18 mouse cellular contexts compared by ENCODE assay signal in genomic region chr9:86682844-86683243, GRCm38 (mm10). TPM values are rescaled to one million over a fixed set of nuclear protein-coding genes. Genes with fewer than 3 reads are reported as not detected.
DNase-seq lines count a peak whose midpoint lies in the region; ATAC-seq and TF ChIP-seq lines count a peak whose summit lies in the region.
"Had no signal": no experiment of that assay in that cellular context is flagged by ENCODE, and none has a peak within 500 bp of the region (broad histone marks: within the 10 kb centered on the region; RNA-seq: fewer than 3 reads in every experiment).

No protein-coding gene starts in this region.

- H3K4me3 ChIP-seq in forebrain, embryonic 13.5 days, result no peak overlapping the region
- H3K4me3 ChIP-seq in forebrain, embryonic 10.5 days, result no peak overlapping the region
- no peak overlapping the region for H3K4me3 ChIP-seq in limb, embryonic 12.5 days (replicated peaks)
- no peak overlapping the region for H3K4me3 ChIP-seq in limb, embryonic 10.5 days
- no peak overlapping the region for H3K4me3 ChIP-seq in hindbrain, embryonic 15.5 days
- H3K4me3 ChIP-seq in thymus, adult 2 months (ENCODE audit: control insufficient read depth, insufficient read depth, low read length), result no peak overlapping the region
- H3K4me3 ChIP-seq: erythroblast, embryonic 14.5 days; liver, embryonic 12.5 days; neural tube, embryonic 12.5 days had no signal

- H3K9me3 ChIP-seq in forebrain, embryonic 13.5 days (replicated peaks), result no peaks in the 10 kb centered on the region
- H3K9me3 ChIP-seq in forebrain, embryonic 10.5 days, result no peaks in the 10 kb centered on the region
- H3K9me3 ChIP-seq in limb, embryonic 12.5 days, result no peaks in the 10 kb centered on the region
- no peaks in the 10 kb centered on the region for H3K9me3 ChIP-seq in limb, embryonic 10.5 days (replicated peaks)
- no peaks in the 10 kb centered on the region for H3K9me3 ChIP-seq in hindbrain, embryonic 15.5 days
- H3K9me3 ChIP-seq: liver, embryonic 12.5 days; neural tube, embryonic 12.5 days had no signal

- H3K4me2 ChIP-seq in forebrain, embryonic 13.5 days, result no peak overlapping the region
- H3K4me2 ChIP-seq in limb, embryonic 12.5 days, result no peak overlapping the region
- H3K4me2 ChIP-seq in hindbrain, embryonic 15.5 days, result no peak overlapping the region
- H3K4me2 ChIP-seq: liver, embryonic 12.5 days; neural tube, embryonic 12.5 days had no signal

- TF ChIP-seq CTCF in thymus, adult 2 months (IDR thresholded peaks at IDR 0.05; ENCODE audit: borderline replicate concordance, control insufficient read depth, extremely low read depth, insufficient read depth, low read length, poor library complexity), result no peak

- no peaks in the 10 kb centered on the region for H3K27me3 ChIP-seq in forebrain, embryonic 13.5 days
- H3K27me3 ChIP-seq in forebrain, embryonic 10.5 days (ENCODE audit: poor library complexity, severe bottlenecking), result no peaks in the 10 kb centered on the region
- H3K27me3 ChIP-seq in limb, embryonic 12.5 days, result no peaks in the 10 kb centered on the region
- H3K27me3 ChIP-seq in limb, embryonic 10.5 days (ENCODE audit: low read depth, poor library complexity, severe bottlenecking), result no peaks in the 10 kb centered on the region
- H3K27me3 ChIP-seq in hindbrain, embryonic 15.5 days, result no peaks in the 10 kb centered on the region
- no peaks in the 10 kb centered on the region for H3K27me3 ChIP-seq in thymus, adult 2 months (ENCODE audit: control insufficient read depth, insufficient read depth, low read length)
- H3K27me3 ChIP-seq: liver, embryonic 12.5 days; neural tube, embryonic 12.5 days had no signal

- no peak for DNase-seq in forebrain, embryonic 10.5 days (ENCODE audit: extremely low spot score, low spot score)
- DNase-seq in limb, embryonic 10.5 days (ENCODE audit: low spot score), result no peak
- DNase-seq in MN1 (ENCODE audit: low spot score), result peak; percentile 73
- DNase-seq in thymus, adult 2 months, result no peak
- DNase-seq: adrenal gland, postnatal 25 days; gastrocnemius, postnatal 14 days; kidney, adult 11 months; kidney, postnatal 36 days; right cerebral cortex, postnatal 14 days; thymus, postnatal 14 days had no signal

- TF ChIP-seq POLR2A in thymus, adult 2 months (IDR thresholded peaks at IDR 0.05; ENCODE audit: control insufficient read depth, extremely low read depth, insufficient read depth, low read length, poor library complexity), result no peak

- no peaks in the 10 kb centered on the region for H3K36me3 ChIP-seq in forebrain, embryonic 13.5 days (ENCODE audit: poor library complexity, severe bottlenecking)
- no peaks in the 10 kb centered on the region for H3K36me3 ChIP-seq in forebrain, embryonic 10.5 days (replicated peaks)
- no peaks in the 10 kb centered on the region for H3K36me3 ChIP-seq in limb, embryonic 12.5 days
- no peaks in the 10 kb centered on the region for H3K36me3 ChIP-seq in limb, embryonic 10.5 days
- H3K36me3 ChIP-seq in hindbrain, embryonic 15.5 days, result no peaks in the 10 kb centered on the region
- no peaks in the 10 kb centered on the region for H3K36me3 ChIP-seq in thymus, adult 2 months (ENCODE audit: control insufficient read depth, insufficient read depth, low read length)
- H3K36me3 ChIP-seq: liver, embryonic 12.5 days; neural tube, embryonic 12.5 days had no signal

- ATAC-seq in forebrain, embryonic 13.5 days, result peak; percentile 24; the same call in 1 of the 2 replicates
- ATAC-seq in limb, embryonic 12.5 days (ENCODE audit: insufficient number of reproducible peaks, insufficient read depth, low FRiP score, low TSS enrichment, low read depth), result 0 out of 2 replicates have a peak, but pooled peaks have one; percentile 32
- peak; percentile 28; the same call in 1 of the 2 replicates for ATAC-seq in hindbrain, embryonic 15.5 days (ENCODE audit: low FRiP score, low read depth)
- no peak for ATAC-seq in monocyte, adult 5-6 weeks (replicated peaks; ENCODE audit: insufficient number of reproducible peaks, low FRiP score, low TSS enrichment, poor library complexity, severe bottlenecking)
- ATAC-seq: liver, embryonic 12.5 days had no signal

- WGBS in forebrain, embryonic 13.5 days, result 61% methylated on average over 6 of the region's 6 CpGs
- WGBS in forebrain, embryonic 10.5 days, result 79% methylated on average over 6 of the region's 6 CpGs
- WGBS in limb, embryonic 12.5 days, result 44% methylated on average over 6 of the region's 6 CpGs
- WGBS in limb, embryonic 10.5 days, result 80% methylated on average over 6 of the region's 6 CpGs
- 49% methylated on average over 6 of the region's 6 CpGs for WGBS in hindbrain, embryonic 15.5 days
- WGBS in thymus, adult 2 months, result 90% methylated on average over 6 of the region's 6 CpGs

- no peak overlapping the region for H3K9ac ChIP-seq in forebrain, embryonic 13.5 days
- no peak overlapping the region for H3K9ac ChIP-seq in limb, embryonic 12.5 days (replicated peaks)
- no peak overlapping the region for H3K9ac ChIP-seq in hindbrain, embryonic 15.5 days
- H3K9ac ChIP-seq: liver, embryonic 12.5 days; neural tube, embryonic 12.5 days had no signal

- no peak overlapping the region for H3K27ac ChIP-seq in forebrain, embryonic 13.5 days
- no peak overlapping the region for H3K27ac ChIP-seq in forebrain, embryonic 10.5 days
- H3K27ac ChIP-seq in limb, embryonic 12.5 days, result peak overlapping the region; percentile 41; the same call in 1 of the 2 replicates
- no peak overlapping the region for H3K27ac ChIP-seq in limb, embryonic 10.5 days
- no peak overlapping the region for H3K27ac ChIP-seq in hindbrain, embryonic 15.5 days (replicated peaks)
- no peak overlapping the region for H3K27ac ChIP-seq in thymus, adult 2 months (ENCODE audit: control insufficient read depth, insufficient read depth, low read length)
- H3K27ac ChIP-seq: liver, embryonic 12.5 days; macrophage; neural tube, embryonic 12.5 days had no signal

- no peaks in the 10 kb centered on the region for H3K4me1 ChIP-seq in forebrain, embryonic 13.5 days
- peaks cover 12% of the 10 kb centered on the region for H3K4me1 ChIP-seq in forebrain, embryonic 10.5 days
- peaks cover 15% of the 10 kb centered on the region for H3K4me1 ChIP-seq in limb, embryonic 12.5 days (replicated peaks)
- H3K4me1 ChIP-seq in limb, embryonic 10.5 days, result peaks cover 10% of the 10 kb centered on the region
- 0 out of 2 replicates have a peak, but pooled peaks cover 4% of the 10 kb centered on the region for H3K4me1 ChIP-seq in hindbrain, embryonic 15.5 days (replicated peaks)
- H3K4me1 ChIP-seq in thymus, adult 2 months (replicated peaks; ENCODE audit: control insufficient read depth, insufficient read depth, low read length), result no peaks in the 10 kb centered on the region; the same call in 1 of the 2 replicates
- H3K4me1 ChIP-seq: neural tube, embryonic 12.5 days had no signal

RNA-seq across cellular contexts. Expression of gene Me1, which starts 12.9 kb away (rescaled TPM):
- 8.1 and 9.5 TPM in 2 replicates for polyA plus RNA-seq in forebrain, embryonic 13.5 days (2015; fragmentation: Nextera tagmentation; extraction: Ambion mirVana)
- 8.1 and 9.1 TPM in 2 replicates for polyA plus RNA-seq in forebrain, embryonic 10.5 days (2016; fragmentation: Nextera tagmentation; extraction: Ambion mirVana)
- polyA plus RNA-seq in limb, embryonic 12.5 days (2016; fragmentation: Nextera tagmentation; extraction: Ambion mirVana), result 16.8 TPM in 2 replicates
- polyA plus RNA-seq in limb, embryonic 10.5 days (2016; fragmentation: Nextera tagmentation; extraction: Ambion mirVana), result 6.2 and 9.4 TPM in 2 replicates
- 49.8 and 52.6 TPM in 2 replicates for polyA plus RNA-seq in hindbrain, embryonic 15.5 days (2015; fragmentation: Nextera tagmentation; extraction: Ambion mirVana)
- 24.6 and 30.4 TPM in 2 replicates for polyA plus RNA-seq in thymus, adult 2 months (2012; rRNA removed)
- total RNA-seq in monocyte, adult 5-6 weeks (2017), result 0.29 to 0.32 TPM in 2 of 3 replicates, not detected in the other
